Mouse (Mus musculus): ENCODE results near the gene Stag1.

Stag1 gene

GRCm38 (mm10) chr9:100597546-100597945 is at the start of gene Stag1:
Stag1 (plus strand) TSS chr9:100597798.
- no peak for TF ChIP-seq GATA4 (IDR thresholded peaks at IDR 0.05; ENCODE audit: insufficient replicate concordance, low read length)

GRCm38 (mm10) chr9:100548313-100548712 is 49.3 kb upstream of the Stag1 start:
- no peak for TF ChIP-seq GATA4 (IDR thresholded peaks at IDR 0.05; ENCODE audit: insufficient replicate concordance, low read length)

GRCm38 (mm10) chr9:100555686-100556085 is 41.9 kb upstream of the Stag1 start:
- no peak for TF ChIP-seq GATA4 (IDR thresholded peaks at IDR 0.05; ENCODE audit: insufficient replicate concordance, low read length)

- TF ChIP-seq GATA4 (IDR thresholded peaks at IDR 0.05; ENCODE audit: insufficient replicate concordance, low read length) = no peak
Observed at GRCm38 (mm10) chr9:100558023-100558573, 39.5 kb upstream of the Stag1 start.

- no peak for TF ChIP-seq GATA4 (IDR thresholded peaks at IDR 0.05; ENCODE audit: insufficient replicate concordance, low read length)
Observed at GRCm38 (mm10) chr9:100558991-100559390, 38.6 kb upstream of the Stag1 start.

GRCm38 (mm10) chr9:100560251-100560890 is 37.2 kb upstream of the Stag1 start:
- no peak for TF ChIP-seq GATA4 (IDR thresholded peaks at IDR 0.05; ENCODE audit: insufficient replicate concordance, low read length)

GRCm38 (mm10) chr9:100569798-100570625 is 27.6 kb upstream of the Stag1 start:
- no peak for TF ChIP-seq GATA4 (IDR thresholded peaks at IDR 0.05; ENCODE audit: insufficient replicate concordance, low read length)

GRCm38 (mm10) chr9:100570626-100571233 is 26.9 kb upstream of the Stag1 start, which contains the start of gene Slc35g2:
Slc35g2 (minus strand) TSS chr9:100571090.
- TF ChIP-seq GATA4 (IDR thresholded peaks at IDR 0.05; ENCODE audit: insufficient replicate concordance, low read length) = no peak

- no peak for TF ChIP-seq GATA4 (IDR thresholded peaks at IDR 0.05; ENCODE audit: insufficient replicate concordance, low read length)
Observed at GRCm38 (mm10) chr9:100571511-100571910, 26.1 kb upstream of the Stag1 start.

- no peak for TF ChIP-seq GATA4 (IDR thresholded peaks at IDR 0.05; ENCODE audit: insufficient replicate concordance, low read length)
Observed at GRCm38 (mm10) chr9:100573300-100573699, 24.3 kb upstream of the Stag1 start.

GRCm38 (mm10) chr9:100573942-100574341 is 23.7 kb upstream of the Stag1 start:
- TF ChIP-seq GATA4 (IDR thresholded peaks at IDR 0.05; ENCODE audit: insufficient replicate concordance, low read length) = no peak

- TF ChIP-seq GATA4 (IDR thresholded peaks at IDR 0.05; ENCODE audit: insufficient replicate concordance, low read length) = no peak
Observed at GRCm38 (mm10) chr9:100580196-100580740, 17.3 kb upstream of the Stag1 start.

- TF ChIP-seq GATA4 (IDR thresholded peaks at IDR 0.05; ENCODE audit: insufficient replicate concordance, low read length) = no peak
Observed at GRCm38 (mm10) chr9:100581543-100582492, 15.8 kb upstream of the Stag1 start.

GRCm38 (mm10) chr9:100582883-100583575 is 14.6 kb upstream of the Stag1 start:
- TF ChIP-seq GATA4 (IDR thresholded peaks at IDR 0.05; ENCODE audit: insufficient replicate concordance, low read length) = no peak

All from liver, adult (tissue).